Mouse (Mus musculus) forebrain, embryonic 14.5 days (tissue): Measurements from ENCODE around the gene Spata3. TPM values are rescaled to one million over a fixed set of nuclear protein-coding genes. Genes with fewer than 3 reads are reported as not detected.
A peak's percentile ranks its signal among the peaks of the same experiment; 100 is the strongest.
"Not testable (repeated sequence)": the region's sequence is repeated elsewhere in the genome, so short reads cannot be mapped to it uniquely, and the experiment has no call there.

Experiments
- ATAC-seq: fragments of 200-750 bp; cut with Nextera tagmentation; 2 replicates; pipeline ENCODE4 v1.8.0; 2017; ENCODE audit warnings: mild to moderate bottlenecking, moderate library complexity
- DNase-seq: peaks from one replicate; pipeline ENCODE4 v3.0.0-alpha.2; 2015; ENCODE audit warnings: low spot score
- H3K27ac ChIP-seq: fragments of 300-500 bp; sonication (generic); 2 replicates; pipeline ENCODE4 v1.5.1; 2014; ENCODE audit warnings: low read depth, mild to moderate bottlenecking, control low read depth, low read length, moderate library complexity
- H3K27me3 ChIP-seq: fragments of 300-500 bp; sonication (generic); replicated peaks from 2 replicates; pipeline ENCODE4 v1.6.1; 2014; ENCODE audit warnings: low read length, control low read depth, mixed read lengths; ENCODE audit not compliant: control insufficient read depth, insufficient read depth
- H3K36me3 ChIP-seq: fragments of 300-500 bp; sonication (generic); 2 replicates; pipeline ENCODE4 v1.6.1; 2014; ENCODE audit warnings: low read length, control low read depth; ENCODE audit not compliant: control insufficient read depth, insufficient read depth
- H3K4me1 ChIP-seq: fragments of 300-500 bp; sonication (generic); 2 replicates; pipeline ENCODE4 v1.6.1; 2014; ENCODE audit warnings: antibody characterized with exemption, low read length, control low read depth; ENCODE audit not compliant: control insufficient read depth, insufficient read depth
- H3K4me2 ChIP-seq: fragments of 300-500 bp; sonication (generic); 2 replicates; pipeline ENCODE4 v1.6.1; 2014; ENCODE audit warnings: mild to moderate bottlenecking, control low read depth, low read length
- H3K4me3 ChIP-seq: fragments of 300-500 bp; sonication (generic); 2 replicates; pipeline ENCODE4 v1.5.1; 2014; ENCODE audit warnings: low read depth, low read length, control low read depth
- H3K9ac ChIP-seq: fragments of 300-500 bp; sonication (generic); 2 replicates; pipeline ENCODE4 v1.6.1; 2014; ENCODE audit warnings: mild to moderate bottlenecking, low read length, control low read depth, moderate library complexity
- H3K9me3 ChIP-seq: fragments of 300-500 bp; sonication (generic); replicated peaks from 2 replicates; pipeline ENCODE4 v1.6.1; 2016; ENCODE audit warnings: low read length, control low read depth, mixed read lengths; ENCODE audit not compliant: control insufficient read depth
- WGBS: fragments of 180-500 bp; shearing (Covaris S2); extraction: QIAGEN DNeasy Blood & Tissue Kit; methylation state at CpG from one replicate; pipeline ENCODE4 v1.1.7; 2014; 5-methylcytosine and 5-hydroxymethylcytosine counted together
- polyA plus RNA-seq: library from polyadenylated mRNA; unstranded; fragments of >200 nt; fragmentation: Nextera tagmentation; extraction: Ambion mirVana; gene quantifications from 2 replicates; pipeline ENCODE4 v1.2.1, GENCODE M21; 2014

The Spata3 gene
- polyA plus RNA-seq, 1 experiment from 2014 or later: not detected

DNA sequence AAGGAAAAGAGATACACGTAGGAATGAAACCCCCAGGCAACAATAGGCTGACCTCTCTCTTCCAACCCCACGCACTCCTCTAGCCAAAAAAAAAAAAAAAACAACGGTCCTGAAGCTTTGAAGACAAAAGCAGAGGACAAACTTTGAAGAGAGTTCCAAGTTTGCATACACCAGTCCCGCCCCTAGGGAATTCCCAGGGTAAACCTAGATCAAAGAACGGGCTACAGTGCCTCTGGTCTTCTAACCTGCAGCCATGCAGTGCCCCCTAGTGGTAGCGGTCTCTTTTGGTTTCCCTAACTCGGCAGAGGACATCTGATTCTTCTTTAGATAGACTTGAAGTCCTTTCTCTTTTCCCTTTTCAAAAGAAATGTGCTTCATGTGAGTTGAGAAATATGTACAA lies 8.8 kb upstream of the Spata3 start:
- H3K27me3 ChIP-seq: no peaks in the 10 kb centered on the region
- no peak overlapping the region for H3K9ac ChIP-seq
- H3K36me3 ChIP-seq: no peaks in the 10 kb centered on the region
- H3K4me2 ChIP-seq: no peak overlapping the region
- H3K27ac ChIP-seq: no peak overlapping the region
- no peak overlapping the region for H3K4me3 ChIP-seq
- ATAC-seq: peak; percentile 91
- no peaks in the 10 kb centered on the region for H3K4me1 ChIP-seq
- 2% methylated on average over 7 of the region's 7 CpGs for WGBS
- peak; percentile 97 for DNase-seq
- H3K9me3 ChIP-seq: no peaks in the 10 kb centered on the region

DNA sequence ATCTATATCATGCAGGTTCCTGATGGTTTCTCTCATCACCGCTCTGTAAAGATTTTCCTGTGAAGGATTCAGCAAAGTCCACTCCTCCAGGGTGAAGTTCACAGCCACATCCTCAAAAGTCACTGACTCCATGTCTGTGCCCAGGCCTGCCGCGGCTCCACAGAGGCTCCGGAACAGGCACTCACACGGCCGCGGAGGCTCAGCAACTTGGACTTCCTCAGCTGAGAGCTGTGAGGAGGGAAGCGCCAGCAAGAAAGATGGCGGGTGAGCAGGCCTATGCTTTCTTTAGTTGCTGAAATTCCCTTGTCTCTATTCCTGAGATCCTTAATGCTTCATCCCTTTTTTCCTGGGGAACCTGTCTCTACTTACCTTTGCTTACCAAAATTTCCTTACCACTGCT lies 858 bp upstream of the Spata3 start:
- 97% methylated on average over 9 of the region's 9 CpGs for WGBS
- not testable (repeated sequence) for H3K4me3 ChIP-seq, H3K4me2 ChIP-seq, H3K9ac ChIP-seq, H3K36me3 ChIP-seq, ATAC-seq, DNase-seq, H3K27ac ChIP-seq, H3K9me3 ChIP-seq, H3K4me1 ChIP-seq
- H3K27me3 ChIP-seq: peaks cover 25% of the 10 kb centered on the region

DNA sequence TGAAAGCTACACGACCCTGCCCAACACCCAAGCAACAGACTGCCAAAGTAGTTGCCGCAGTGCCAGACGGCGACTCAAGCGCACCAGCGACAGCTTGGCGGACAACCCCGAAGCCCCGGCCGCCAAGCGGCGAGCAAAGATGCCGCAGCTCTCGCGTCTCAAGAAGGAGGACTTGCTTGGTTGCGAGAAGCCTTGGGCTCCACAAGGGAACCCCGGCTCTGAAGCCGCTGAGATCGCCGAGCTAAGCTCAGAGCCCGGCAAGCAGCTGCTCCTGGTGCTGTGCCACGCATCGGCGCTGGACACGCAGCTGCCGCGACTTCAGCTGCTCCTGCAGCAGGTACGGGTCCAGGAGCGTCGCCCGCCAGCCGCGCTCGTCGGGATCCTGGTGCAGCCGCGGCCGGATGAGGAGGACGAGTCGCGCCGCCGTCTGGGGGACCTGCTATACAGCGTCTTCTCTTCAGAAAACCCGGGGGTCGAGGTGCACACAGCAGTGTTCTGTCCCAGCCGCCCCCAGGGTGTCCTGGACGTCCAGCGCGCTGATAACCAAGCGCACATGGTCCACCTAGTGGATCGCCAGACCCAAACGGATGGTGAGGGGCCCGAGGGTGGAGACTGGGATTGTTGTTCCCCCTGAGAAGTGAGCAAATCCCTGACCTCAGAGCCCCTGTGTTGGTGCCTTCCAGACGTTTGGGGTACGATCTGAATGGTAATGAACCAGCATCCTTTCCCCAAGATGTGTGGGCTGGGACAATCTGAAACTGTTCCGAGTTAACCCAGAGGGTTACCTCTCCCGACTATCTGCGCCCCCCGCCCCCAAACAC lies 1.8 kb downstream of the Spata3 start:
- H3K36me3 ChIP-seq: no peaks in the 10 kb centered on the region
- no peaks in the 10 kb centered on the region for H3K9me3 ChIP-seq
- no peaks in the 10 kb centered on the region; the same call in 1 of the 2 replicates for H3K4me1 ChIP-seq
- peaks cover 25% of the 10 kb centered on the region for H3K27me3 ChIP-seq
- H3K9ac ChIP-seq: peak overlapping the region; percentile 70
- H3K27ac ChIP-seq: no peak overlapping the region
- 4% methylated on average over 60 of the region's 60 CpGs for WGBS
- H3K4me2 ChIP-seq: peak overlapping the region; percentile 97
- H3K4me3 ChIP-seq: peak overlapping the region; percentile 44
- DNase-seq (peak; percentile 85), ATAC-seq (peak; percentile 88)

DNA sequence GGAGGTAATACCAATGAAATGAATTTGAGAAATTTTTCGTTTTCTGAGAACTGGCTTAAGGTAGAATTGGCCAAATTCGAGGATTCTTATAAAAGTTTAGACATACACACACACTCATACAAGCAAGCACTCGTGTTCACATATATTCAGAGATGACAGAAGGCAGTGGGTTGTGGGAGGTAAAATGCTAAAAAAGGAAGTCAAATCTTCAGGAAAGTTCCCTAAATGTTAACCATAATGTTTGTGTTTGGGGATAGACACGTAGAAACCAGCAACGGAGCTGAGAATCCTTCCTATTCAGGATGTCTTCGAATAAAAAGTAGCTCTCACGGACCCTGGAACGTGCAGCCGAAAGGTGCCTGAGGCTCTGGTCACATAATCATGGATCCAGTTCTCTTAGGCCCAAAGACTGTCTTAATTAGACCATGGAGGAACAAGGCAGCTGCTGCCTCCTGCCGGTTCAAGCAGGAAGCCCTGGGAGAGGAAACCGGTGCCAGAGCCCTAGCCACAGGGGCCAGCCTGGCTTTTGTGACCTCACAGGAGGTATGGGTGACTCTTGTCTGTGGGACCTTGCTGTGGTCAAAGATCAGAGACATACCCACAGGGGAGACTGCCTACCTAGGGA lies 4.9 kb downstream of the Spata3 start:
- Histone ChIP-seq H3K4me3 (no peak overlapping the region), H3K36me3 (no peaks in the 10 kb centered on the region), H3K4me2 (no peak overlapping the region), H3K9me3 (no peaks in the 10 kb centered on the region), H3K9ac (no peak overlapping the region), H3K4me1 (no peaks in the 10 kb centered on the region; the same call in 1 of the 2 replicates), H3K27me3 (peaks cover 25% of the 10 kb centered on the region), H3K27ac (no peak overlapping the region)
- WGBS: 67% methylated on average over 11 of the region's 11 CpGs
- no peak for DNase-seq
- ATAC-seq: no peak

DNA sequence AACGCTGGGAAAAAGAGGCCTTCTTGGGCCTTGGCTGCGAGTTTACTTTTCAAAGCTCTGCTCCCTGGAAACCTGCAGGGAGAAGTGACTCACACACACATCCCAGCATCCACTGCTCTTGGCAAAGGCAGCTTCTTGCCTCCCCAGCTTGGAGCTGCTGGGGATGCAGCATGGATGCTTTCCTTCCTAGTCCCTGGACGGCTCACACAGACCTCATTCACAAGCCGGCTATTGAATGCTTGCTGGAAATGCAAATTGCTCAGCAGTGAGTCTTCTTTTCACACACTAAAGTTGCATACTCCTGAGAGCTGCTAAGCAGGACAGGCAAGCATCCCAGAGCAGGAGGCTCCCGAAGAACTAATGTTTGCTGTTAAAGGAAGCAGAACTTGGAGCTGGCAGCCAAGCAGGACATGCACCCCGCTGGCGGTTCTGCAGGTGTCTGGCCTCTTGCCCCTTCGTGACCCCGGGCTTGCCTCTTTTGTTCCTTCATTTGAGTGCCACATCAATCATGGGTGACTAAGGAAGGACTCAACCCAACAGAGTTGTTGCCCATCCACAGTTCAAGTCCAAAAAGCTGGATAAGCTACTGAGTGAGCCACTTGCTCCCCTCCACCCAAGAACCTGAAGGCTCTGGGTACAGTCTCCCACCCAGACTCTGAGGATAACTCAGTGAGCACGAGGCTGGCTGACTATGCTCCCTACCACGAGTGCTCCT lies 15.8 kb downstream of the Spata3 start:
- Histone ChIP-seq H3K4me3 (no peak overlapping the region), H3K4me2 (no peak overlapping the region), H3K27ac (peak overlapping the region; percentile 76; the same call in 1 of the 2 replicates), H3K9me3 (no peaks in the 10 kb centered on the region), H3K9ac (no peak overlapping the region), H3K4me1 (0 out of 2 replicates have a peak, but pooled peaks cover 4% of the 10 kb centered on the region), H3K36me3 (no peaks in the 10 kb centered on the region), H3K27me3 (no peaks in the 10 kb centered on the region)
- DNase-seq (peak; percentile 76), ATAC-seq (peak; percentile 72)
- 9% methylated on average over 11 of the region's 11 CpGs for WGBS

DNA sequence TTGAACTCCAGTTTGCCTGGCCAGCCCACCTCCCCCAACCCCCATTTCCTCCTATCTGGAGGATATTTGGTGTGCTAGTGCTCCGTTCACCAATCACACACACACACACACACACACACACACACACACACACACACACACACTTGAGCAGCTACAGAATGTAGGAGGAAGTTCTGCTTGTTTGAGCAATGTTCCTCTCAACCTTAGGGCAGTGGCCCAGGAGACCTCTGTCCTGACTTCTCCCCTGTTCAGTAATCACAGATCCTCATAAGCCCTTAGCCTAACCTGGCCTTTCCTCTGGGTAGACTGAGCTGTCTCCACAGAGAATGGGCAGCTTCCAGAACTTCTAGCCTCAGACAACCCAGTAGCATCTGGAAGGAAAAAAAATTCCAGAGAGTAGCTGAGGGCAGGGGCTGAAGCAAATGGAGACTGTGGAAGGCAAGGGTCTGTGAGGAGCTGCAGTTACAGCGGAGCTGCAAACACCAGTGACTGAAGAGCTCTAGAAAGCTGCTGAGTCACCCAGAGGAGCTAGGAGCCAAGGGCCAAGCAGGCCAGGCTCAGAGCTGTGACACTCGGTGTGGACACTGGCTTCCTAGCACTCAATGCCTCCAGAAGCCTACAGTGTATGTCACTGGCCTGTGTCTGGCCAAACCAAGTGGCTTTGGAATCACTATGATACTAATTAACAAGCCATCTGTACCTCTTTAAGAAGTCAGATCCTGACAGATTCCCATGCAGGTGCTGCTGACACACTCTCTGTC lies 21.8 kb downstream of the Spata3 start:
- Histone ChIP-seq H3K27ac (no peak overlapping the region), H3K27me3 (no peaks in the 10 kb centered on the region), H3K4me1 (no peaks in the 10 kb centered on the region), H3K9ac (no peak overlapping the region), H3K36me3 (no peaks in the 10 kb centered on the region), H3K9me3 (peaks cover 6% of the 10 kb centered on the region; the same call in 1 of the 2 replicates), H3K4me3 (no peak overlapping the region), H3K4me2 (no peak overlapping the region)
- ATAC-seq (no peak), DNase-seq (no peak)
- 76% methylated on average over 3 of the region's 3 CpGs for WGBS

DNA sequence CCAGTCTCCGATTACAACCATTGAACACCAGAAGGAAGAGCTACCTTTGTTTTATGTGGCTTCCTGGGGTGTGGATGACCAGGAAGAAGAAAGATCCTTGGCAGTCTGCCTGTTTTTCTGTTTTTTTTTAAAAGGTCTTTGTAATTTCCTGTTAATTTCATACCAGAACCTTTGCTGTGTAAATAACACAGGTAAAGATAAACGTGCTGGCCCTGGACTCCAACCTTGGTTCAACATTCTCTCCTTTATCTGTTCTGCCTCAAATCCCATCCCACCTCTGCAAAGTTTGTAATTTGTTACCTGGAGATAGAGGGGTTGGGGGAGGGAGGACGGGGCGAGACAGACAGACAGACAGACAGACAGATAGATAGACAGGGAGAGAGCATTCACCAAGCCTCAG lies 23.5 kb downstream of the Spata3 start:
- 51% methylated on average over 4 of the region's 4 CpGs for WGBS
- H3K27me3 ChIP-seq: peaks cover 10% of the 10 kb centered on the region
- no peak overlapping the region for H3K9ac ChIP-seq
- no peak for ATAC-seq
- no peaks in the 10 kb centered on the region for H3K4me1 ChIP-seq
- DNase-seq: no peak
- H3K4me3 ChIP-seq: no peak overlapping the region
- H3K4me2 ChIP-seq: no peak overlapping the region
- no peaks in the 10 kb centered on the region for H3K36me3 ChIP-seq
- H3K27ac ChIP-seq: no peak overlapping the region
- H3K9me3 ChIP-seq: peaks cover 6% of the 10 kb centered on the region; the same call in 1 of the 2 replicates

DNA sequence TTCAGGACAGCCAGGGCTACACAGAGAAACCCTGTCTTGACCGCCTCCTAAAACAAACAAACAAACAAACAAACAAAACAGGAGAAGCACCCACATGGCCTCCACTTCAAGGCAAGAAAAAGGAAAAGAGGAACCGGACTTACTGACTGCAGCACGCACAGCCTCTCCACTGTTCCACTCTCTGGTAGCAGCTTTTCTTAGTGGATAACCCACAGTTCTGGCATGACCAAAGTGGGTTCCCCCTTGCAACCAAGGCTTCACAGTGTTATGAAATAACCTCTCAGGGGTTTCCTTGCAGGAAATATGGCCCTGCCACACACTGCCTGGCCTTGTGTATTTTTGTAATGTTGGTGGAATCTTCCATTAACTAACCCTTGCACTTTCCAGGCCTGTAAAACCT lies 24.2 kb downstream of the Spata3 start:
- WGBS: 98% methylated on average over 3 of the region's 3 CpGs
- ATAC-seq (no peak), DNase-seq (no peak)
- Histone ChIP-seq H3K4me3 (no peak overlapping the region), H3K4me1 (no peaks in the 10 kb centered on the region), H3K9ac (no peak overlapping the region), H3K36me3 (no peaks in the 10 kb centered on the region), H3K27ac (no peak overlapping the region), H3K27me3 (peaks cover 13% of the 10 kb centered on the region), H3K4me2 (no peak overlapping the region), H3K9me3 (peaks cover 6% of the 10 kb centered on the region; the same call in 1 of the 2 replicates)
